Comparison of ENCODE assay signal across 15 mouse cellular contexts in the genomic region with DNA sequence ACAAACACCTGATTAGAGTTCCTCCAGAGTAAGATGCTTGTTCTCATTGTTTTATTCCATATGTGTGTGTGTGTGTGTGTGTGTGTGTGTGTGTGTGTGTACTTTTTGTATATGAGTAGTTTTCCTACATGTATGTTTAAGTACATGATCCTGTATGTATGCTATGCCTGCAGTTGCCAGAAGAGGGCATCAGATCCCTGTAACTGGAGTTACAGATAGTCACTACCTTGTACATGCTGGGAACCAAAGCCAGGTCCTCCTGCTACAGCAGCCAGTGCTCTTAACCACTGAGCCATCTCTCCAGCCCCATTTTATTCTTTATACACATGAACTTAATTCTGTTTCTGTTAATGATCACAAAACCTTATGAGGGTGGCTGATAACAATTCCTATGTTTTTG.
DNase-seq lines count a peak whose midpoint lies in the region; ATAC-seq and TF ChIP-seq lines count a peak whose summit lies in the region.
"Had no signal": no experiment of that assay in that cellular context is flagged by ENCODE, and none has a peak within 500 bp of the region (broad histone marks: within the 10 kb centered on the region; RNA-seq: fewer than 3 reads in every experiment).

No protein-coding gene starts in this region.

- peak; percentile 4 for DNase-seq in kidney, adult 9 months
- DNase-seq in kidney, postnatal 25 days, result no peak
- DNase-seq in lung, postnatal 36 days, result peak; percentile 10
- no peak for DNase-seq in lung, postnatal 25 days (ENCODE audit: low spot score)
- peak; percentile 17 for DNase-seq in ES-E14 (ENCODE audit: low read depth, low spot score)
- peak; percentile 28 for DNase-seq in thymus, postnatal 14 days
- DNase-seq in yolk sac, embryonic 10.5 days (ENCODE audit: low spot score), result no peak
- DNase-seq: cerebellum, adult 2 months; forebrain, postnatal 0 days; gastrocnemius, postnatal 14 days; kidney, adult 2 months; right cerebral cortex, postnatal 25 days had no signal

- no peak overlapping the region for H3K4me2 ChIP-seq in forebrain, embryonic 13.5 days
- H3K4me2 ChIP-seq: hindbrain, embryonic 13.5 days had no signal

- no peaks in the 10 kb centered on the region for H3K36me3 ChIP-seq in ES-E14 (ENCODE audit: control insufficient read depth, insufficient read depth, low read length, poor library complexity, severe bottlenecking)
- no peaks in the 10 kb centered on the region for H3K36me3 ChIP-seq in forebrain, embryonic 13.5 days (ENCODE audit: poor library complexity, severe bottlenecking)
- H3K36me3 ChIP-seq: G1E; hindbrain, embryonic 13.5 days had no signal

- ATAC-seq in forebrain, embryonic 13.5 days, result no peak
- ATAC-seq: forebrain, postnatal 0 days had no signal

- no peaks in the 10 kb centered on the region for H3K9me3 ChIP-seq in ES-E14 (ENCODE audit: control insufficient read depth, insufficient read depth, low read depth, low read length)
- H3K9me3 ChIP-seq in forebrain, embryonic 13.5 days (replicated peaks), result no peaks in the 10 kb centered on the region
- H3K9me3 ChIP-seq: G1E; hindbrain, embryonic 13.5 days had no signal

- in situ Hi-C loops in ES-E14 (cut with MboI; ENCODE audit: low sequenced_read_pairs in 2 of 2, unreplicated experiment in 2 of 2), result no loop called here

- H3K27me3 ChIP-seq in forebrain, embryonic 13.5 days, result peaks cover 43% of the 10 kb centered on the region
- H3K27me3 ChIP-seq: hindbrain, embryonic 13.5 days had no signal

- H3K4me3 ChIP-seq in ES-E14 (ENCODE audit: insufficient read depth in 1 of 2, low read depth in 1 of 2, low read length in 2 of 2, poor library complexity in 1 of 2, severe bottlenecking in 1 of 2), result no peak overlapping the region
- H3K4me3 ChIP-seq in forebrain, embryonic 13.5 days, result no peak overlapping the region
- H3K4me3 ChIP-seq: hindbrain, embryonic 13.5 days had no signal

- H3K4me1 ChIP-seq in ES-E14 (ENCODE audit: control insufficient read depth in 2 of 2, insufficient read depth in 2 of 2, low read length in 2 of 2, poor library complexity in 1 of 2), result no peaks in the 10 kb centered on the region
- H3K4me1 ChIP-seq in forebrain, embryonic 13.5 days, result no peaks in the 10 kb centered on the region
- H3K4me1 ChIP-seq: hindbrain, embryonic 13.5 days had no signal

- H3K27ac ChIP-seq in ES-E14 (ENCODE audit: insufficient read depth, low read depth, low read length, poor library complexity, severe bottlenecking), result no peak overlapping the region
- H3K27ac ChIP-seq in forebrain, embryonic 13.5 days, result no peak overlapping the region
- H3K27ac ChIP-seq: hindbrain, embryonic 13.5 days had no signal

- H3K9ac ChIP-seq in ES-E14 (ENCODE audit: insufficient read depth, low read depth, low read length, poor library complexity, severe bottlenecking), result no peak overlapping the region
- H3K9ac ChIP-seq in forebrain, embryonic 13.5 days, result no peak overlapping the region
- H3K9ac ChIP-seq: forebrain, postnatal 0 days; hindbrain, embryonic 13.5 days had no signal

TF ChIP-seq in ES-E14, 5 proteins besides CTCF, POLR2A, EP300 and RAD21:
- TF ChIP-seq ZC3H11A (IDR thresholded peaks at IDR 0.05; ENCODE audit: borderline replicate concordance, low read depth, low read length) (peak; percentile 69; the same call in 1 of the 2 replicates), MAFK (IDR thresholded peaks at IDR 0.05; ENCODE audit: insufficient read depth, low read depth, low read length) (no peak), ZNF384 (IDR thresholded peaks at IDR 0.05; ENCODE audit: low read depth, low read length) (no peak), CHD2 (IDR thresholded peaks at IDR 0.05; ENCODE audit: low read depth, low read length) (no peak), HCFC1 (IDR thresholded peaks at IDR 0.05; ENCODE audit: borderline replicate concordance, insufficient read depth, low read length) (no peak)
TF ChIP-seq in ES-E14: peak in this region for 1.

Comparison
In these comparisons a context has a peak if more than half of its experiments do, and no peak if none do; other contexts are left out.
1. DNase-seq: peak in kidney, adult 9 months (single experiment), lung, postnatal 36 days (single experiment), ES-E14 (single experiment) and thymus, postnatal 14 days (single experiment); none in kidney, postnatal 25 days (0 of 2), lung, postnatal 25 days (single experiment) and yolk sac, embryonic 10.5 days (single experiment).